7 mouse cellular contexts compared by ENCODE assay signal in the genomic region with DNA sequence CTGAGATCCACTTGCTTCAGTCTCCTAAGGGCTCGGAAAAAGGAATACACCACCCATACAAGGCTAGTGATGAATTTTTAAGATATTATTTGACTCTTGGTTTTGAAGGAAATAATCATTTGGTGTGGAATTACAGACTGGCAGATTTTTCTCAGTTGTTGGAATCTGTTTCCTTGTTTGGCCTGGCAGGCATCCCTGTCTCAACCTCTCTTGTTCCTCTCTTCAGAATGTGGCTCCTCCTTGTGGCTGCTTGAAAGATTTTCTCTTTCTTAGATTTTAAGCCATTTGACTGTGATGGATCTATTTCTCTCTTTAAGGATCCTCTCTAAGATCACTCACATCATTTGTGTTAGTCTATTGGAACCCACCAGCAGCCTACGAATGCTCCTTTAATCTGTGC. TPM values are rescaled to one million over a fixed set of nuclear protein-coding genes. Genes with fewer than 3 reads are reported as not detected.
A peak's percentile ranks its signal among the peaks of the same experiment; 100 is the strongest.
DNase-seq lines count a peak whose midpoint lies in the region; TF ChIP-seq lines count a peak whose summit lies in the region.

No protein-coding gene starts in this region.

- H3K27ac ChIP-seq in MEL (ENCODE audit: control insufficient read depth, low read depth, low read length) = no peak overlapping the region
- no peak overlapping the region for H3K27ac ChIP-seq in forebrain, embryonic 10.5 days

- no peak for TF ChIP-seq POLR2A in MEL (IDR thresholded peaks at IDR 0.05; ENCODE audit: control insufficient read depth in 1 of 2, insufficient read depth in 1 of 2, low read depth in 1 of 2, low read length in 2 of 2, poor library complexity in 1 of 2)

- WGBS in forebrain, embryonic 10.5 days = 80% methylated on average over 2 of the region's 2 CpGs

- H3K79me2 ChIP-seq in MEL (ENCODE audit: control insufficient read depth, insufficient read depth, low read length, poor library complexity) = peaks cover 1% of the 10 kb centered on the region; the same call in 1 of the 2 replicates

- H3K36me3 ChIP-seq in MEL (ENCODE audit: control insufficient read depth in 1 of 2, insufficient read depth in 2 of 2, low read length in 2 of 2) = peaks cover 0 to 3% of the 10 kb centered on the region in 2 experiments; a peak in 1 of 4 replicates
- no peaks in the 10 kb centered on the region for H3K36me3 ChIP-seq in forebrain, embryonic 10.5 days (replicated peaks)

- no peaks in the 10 kb centered on the region for H3K9me3 ChIP-seq in MEL (replicated peaks; ENCODE audit: insufficient read depth, low read length)
- no peaks in the 10 kb centered on the region for H3K9me3 ChIP-seq in forebrain, embryonic 10.5 days

- H3K4me3 ChIP-seq in MEL (ENCODE audit: control insufficient read depth in 1 of 2, insufficient read depth in 1 of 2, low read depth in 2 of 2, low read length in 2 of 2) = no peak overlapping the region
- H3K4me3 ChIP-seq in forebrain, embryonic 10.5 days = no peak overlapping the region

- peak; percentile 73 for TF ChIP-seq RAD21 in MEL (IDR thresholded peaks at IDR 0.05; ENCODE audit: low read depth, low read length)

- TF ChIP-seq CTCF in MEL (IDR thresholded peaks at IDR 0.05 in 2 of 3, conservative IDR thresholded peaks at IDR 0.05 in 1 of 3; ENCODE audit: control insufficient read depth in 1 of 3, insufficient read depth in 1 of 3, low read depth in 2 of 3, low read length in 3 of 3, poor library complexity in 1 of 3, severe bottlenecking in 1 of 3) = peak; percentile 29 to 80 (median 36); a peak in 5 of 6 replicates

- no peaks in the 10 kb centered on the region for H3K27me3 ChIP-seq in MEL (ENCODE audit: control insufficient read depth in 1 of 2, insufficient read depth in 2 of 2, low read length in 2 of 2)
- no peaks in the 10 kb centered on the region for H3K27me3 ChIP-seq in forebrain, embryonic 10.5 days (ENCODE audit: poor library complexity, severe bottlenecking)

- no peak for TF ChIP-seq EP300 in MEL (IDR thresholded peaks at IDR 0.05; ENCODE audit: low read depth in 1 of 2, low read length in 2 of 2)

- H3K4me1 ChIP-seq in MEL (ENCODE audit: control insufficient read depth in 1 of 2, insufficient read depth in 2 of 2, low read length in 2 of 2) = no peaks in the 10 kb centered on the region
- peaks cover 8% of the 10 kb centered on the region for H3K4me1 ChIP-seq in forebrain, embryonic 10.5 days

- DNase-seq in layer of hippocampus, postnatal 10 days (ENCODE audit: low spot score in 2 of 2) = peak; percentile 18 to 43
- DNase-seq in layer of hippocampus, adult 8-10 months (ENCODE audit: low spot score in 2 of 2) = no peak
- DNase-seq in 416B (ENCODE audit: low read depth) = peak; percentile 70
- peak; percentile 70 for DNase-seq in MEL (ENCODE audit: low read depth, low spot score)
- DNase-seq in embryo, embryonic 10 days (ENCODE audit: low spot score) = peak; percentile 38
- peak; percentile 9 to 19 for DNase-seq in left cerebral cortex, postnatal 25 days (ENCODE audit: low spot score in 2 of 2)
- no peak for DNase-seq in forebrain, embryonic 10.5 days (ENCODE audit: extremely low spot score, low spot score)

- no peak overlapping the region for H3K9ac ChIP-seq in MEL (ENCODE audit: control insufficient read depth, low read depth, low read length, poor library complexity, severe bottlenecking)

- intact Hi-C loops in left cerebral cortex, postnatal 25 days (cut with DNase I) = loop anchor here (5.0 kb wide), 1 partner anchor 182 kb away; no protein-coding TSS in a partner anchor

TF ChIP-seq in MEL, 35 proteins besides CTCF, POLR2A, EP300 and RAD21:
- TF ChIP-seq ELF1 (IDR thresholded peaks at IDR 0.05; ENCODE audit: low read depth, low read length) (no peak), TBP (IDR thresholded peaks at IDR 0.05; ENCODE audit: low read depth, low read length) (no peak), ZKSCAN1 (IDR thresholded peaks at IDR 0.05; ENCODE audit: low read depth, low read length) (no peak), RCOR1 (IDR thresholded peaks at IDR 0.05; ENCODE audit: low read depth, low read length) (no peak), ZNF384 (IDR thresholded peaks at IDR 0.05; ENCODE audit: low read depth, low read length) (no peak), SMC3 (IDR thresholded peaks at IDR 0.05; ENCODE audit: low read depth, low read length) (peak; percentile 87), BHLHE40 (IDR thresholded peaks at IDR 0.05; ENCODE audit: borderline replicate concordance, low read depth, low read length) (no peak), ZC3H11A (IDR thresholded peaks at IDR 0.05; ENCODE audit: low read depth, low read length) (peak; percentile 78), E2F4 (IDR thresholded peaks at IDR 0.05; ENCODE audit: borderline replicate concordance, low read depth, low read length) (no peak), MAFK (IDR thresholded peaks at IDR 0.05; ENCODE audit: borderline replicate concordance, low read depth, low read length) (no peak), POLR2AphosphoS5 (IDR thresholded peaks at IDR 0.05; ENCODE audit: borderline replicate concordance, low read depth, low read length) (no peak), CHD2 (IDR thresholded peaks at IDR 0.05; ENCODE audit: low read length) (no peak), SIN3A (IDR thresholded peaks at IDR 0.05; ENCODE audit: low read length) (no peak), ETS1 (IDR thresholded peaks at IDR 0.05; ENCODE audit: low read depth, low read length) (no peak), CHD1 (IDR thresholded peaks at IDR 0.05; ENCODE audit: low read depth, low read length) (no peak)

RNA-seq across cellular contexts. Expression of gene Sgo1, which starts 4.9 kb away (rescaled TPM):
- 1 to 10 TPM; 1.0 to 1.2 TPM for total RNA-seq in layer of hippocampus, postnatal 10 days (2021)
- total RNA-seq in layer of hippocampus, adult 8-10 months (2022) = under 1 TPM in 2 of 4 experiments, not detected in 2; 0.25 to 0.41 TPM
- 12.6 and 19.4 TPM in 2 replicates for total RNA-seq in MEL (2012; rRNA removed)
- 10 to 100 TPM in 1 of 2 experiments, not detected in 1; 21.4 TPM for polyA plus RNA-seq in MEL (2012; ENCODE audit: insufficient read depth in 1 of 2, insufficient read length in 2 of 2, low read depth in 1 of 2, low replicate concordance in 2 of 2, missing spikeins in 1 of 2)
- under 1 TPM; 0.14 to 0.44 TPM for total RNA-seq in left cerebral cortex, postnatal 25 days (2021)
- 47.3 and 54.9 TPM in 2 replicates for polyA plus RNA-seq in forebrain, embryonic 10.5 days (2016; fragmentation: Nextera tagmentation; extraction: Ambion mirVana)

Comparison
In these comparisons a context has a peak if more than half of its experiments do, and no peak if none do; other contexts are left out.
1. DNase-seq: peak in layer of hippocampus, postnatal 10 days (2 of 2), 416B (single experiment), MEL (single experiment), embryo, embryonic 10 days (single experiment) and left cerebral cortex, postnatal 25 days (2 of 2); none in layer of hippocampus, adult 8-10 months (0 of 2) and forebrain, embryonic 10.5 days (single experiment).